ENCODE assay signal across 12 mouse cellular contexts in the genomic region with DNA sequence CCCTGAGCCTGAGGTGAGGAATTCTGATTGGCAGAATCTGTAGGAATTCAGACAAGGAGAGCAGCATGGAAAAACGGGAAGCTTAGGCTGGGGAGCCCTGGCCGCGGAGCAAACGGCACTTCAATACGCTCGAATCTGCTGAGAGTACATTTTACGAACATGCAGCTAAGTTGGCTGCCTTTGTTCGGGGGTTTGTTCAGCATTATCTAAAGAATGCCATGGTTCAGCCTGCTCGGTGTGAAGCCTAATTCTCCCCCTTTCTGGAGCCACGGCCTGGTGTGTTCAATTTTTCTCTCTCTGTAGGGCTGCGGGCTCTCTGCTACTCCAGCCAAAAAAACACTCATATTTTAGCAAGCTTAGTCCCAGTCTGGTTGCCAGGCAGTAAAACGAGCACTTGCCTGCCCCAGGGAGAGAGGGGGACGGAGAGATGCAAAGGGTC.
DNase-seq lines count a peak whose midpoint lies in the region; ATAC-seq lines count a peak whose summit lies in the region.
"Had no signal": no experiment of that assay in that cellular context is flagged by ENCODE, and none has a peak within 500 bp of the region (broad histone marks: within the 10 kb centered on the region; RNA-seq: fewer than 3 reads in every experiment).

No protein-coding gene starts in this region.

- H3K27ac ChIP-seq in forebrain, embryonic 16.5 days (ENCODE audit: low read length): no peak overlapping the region

- ATAC-seq in forebrain, embryonic 16.5 days: peak; percentile 72
- ATAC-seq: activated CD4-positive, CD25-positive, alpha-beta regulatory T cell, adult 4 months; lung, postnatal 0 days had no signal

- WGBS in forebrain, embryonic 16.5 days: 5% methylated on average over 13 of the region's 13 CpGs

- DNase-seq in R1 (ENCODE audit: low read depth, low spot score): peak; percentile 3
- DNase-seq in embryo, embryonic 10.5 days (ENCODE audit: low spot score): peak; percentile 51
- DNase-seq in mesoderm, embryonic 11.5 days (ENCODE audit: low read depth, low spot score): peak; percentile 36
- no peak for DNase-seq in spleen, postnatal 14 days (ENCODE audit: low spot score in 2 of 2)
- DNase-seq in adrenal gland, postnatal 10 days: no peak
- DNase-seq in right cerebral cortex, postnatal 14 days: no peak
- no peak for DNase-seq in Muller cell, postnatal 12 days (ENCODE audit: inconsistent ontology term)
- DNase-seq: kidney, adult 18-20 months; thymus, postnatal 4 days had no signal

- peak overlapping the region; percentile 12 for H3K4me2 ChIP-seq in forebrain, embryonic 16.5 days (ENCODE audit: low read length)

- no peaks in the 10 kb centered on the region for H3K36me3 ChIP-seq in forebrain, embryonic 16.5 days (ENCODE audit: control insufficient read depth, insufficient read depth)

- H3K4me1 ChIP-seq in forebrain, embryonic 16.5 days (replicated peaks; ENCODE audit: control insufficient read depth, insufficient read depth, low read length): peaks cover 12% of the 10 kb centered on the region

- no peaks in the 10 kb centered on the region for H3K9me3 ChIP-seq in forebrain, embryonic 16.5 days (ENCODE audit: control insufficient read depth, low read length)

- no peak overlapping the region for H3K4me3 ChIP-seq in forebrain, embryonic 16.5 days (replicated peaks; ENCODE audit: low read length)

- H3K27me3 ChIP-seq in forebrain, embryonic 16.5 days (replicated peaks; ENCODE audit: control insufficient read depth, insufficient read depth, low read length): 0 out of 2 replicates have a peak, but pooled peaks cover 5% of the 10 kb centered on the region

- no peak overlapping the region; the same call in 1 of the 2 replicates for H3K9ac ChIP-seq in forebrain, embryonic 16.5 days (replicated peaks; ENCODE audit: low read depth, low read length)

Comparison
In these comparisons a context has a peak if more than half of its experiments do, and no peak if none do; other contexts are left out.
1. DNase-seq: peak in R1 (single experiment), embryo, embryonic 10.5 days (single experiment) and mesoderm, embryonic 11.5 days (single experiment); none in spleen, postnatal 14 days (0 of 2), adrenal gland, postnatal 10 days (single experiment), right cerebral cortex, postnatal 14 days (single experiment) and Muller cell, postnatal 12 days (single experiment).